Mouse (Mus musculus) small intestine, adult 2 months (tissue): ENCODE measurements around the gene Zfp281.

Source experiments
- CTCF ChIP-seq: fragments of 200-500 bp; IDR thresholded peaks from 2 replicates; pipeline ENCODE4 v1.5.1; 2012; ENCODE audit warnings: low read depth, mild to moderate bottlenecking, control low read depth, inconsistent platforms, low read length, moderate library complexity, mixed read lengths; ENCODE audit not compliant: insufficient replicate concordance, insufficient read length; ENCODE audit errors: extremely low read depth
- POLR2A ChIP-seq: fragments of 200-500 bp; IDR thresholded peaks from 2 replicates; pipeline ENCODE4 v1.6.1; 2012; ENCODE audit warnings: low read depth, mild to moderate bottlenecking, control low read depth, inconsistent platforms, low read length, moderate library complexity

DNA sequence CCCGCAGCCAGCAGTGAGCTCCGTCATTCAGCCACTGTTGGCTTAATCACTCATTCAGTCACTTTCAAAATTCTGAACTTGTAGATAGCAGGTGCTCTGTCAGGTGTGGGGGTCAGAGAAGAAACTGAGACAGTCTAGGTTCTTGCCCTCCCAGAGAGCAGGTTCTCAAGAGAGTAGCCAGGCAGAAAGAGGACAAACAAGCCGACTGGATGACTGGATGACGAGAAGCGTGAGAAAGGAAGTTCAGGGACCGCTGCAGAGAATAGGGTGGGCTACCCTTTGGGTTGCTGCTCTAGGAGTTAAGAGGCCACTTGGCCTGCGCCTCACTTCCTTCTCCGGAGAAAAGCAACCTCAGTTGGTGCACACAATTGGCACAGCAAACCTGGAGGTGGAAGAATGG lies 28.8 kb downstream of the Zfp281 start:
- TF ChIP-seq POLR2A (no peak), CTCF (no peak)
